Mouse (Mus musculus): ENCODE measurements around the gene Tet1.

GRCm38 (mm10) chr10:62865167-62866034 lies 43.4 kb downstream of the Tet1 start:
- no peak for TF ChIP-seq POLR2A (IDR thresholded peaks at IDR 0.05; ENCODE audit: insufficient read depth, low read length)
- no peak for TF ChIP-seq CTCF (IDR thresholded peaks at IDR 0.05; ENCODE audit: low read depth, low read length)

Data from ES-Bruce4 (cell line).